Mouse (Mus musculus): ENCODE data around the gene Sec14l3.

DNA sequence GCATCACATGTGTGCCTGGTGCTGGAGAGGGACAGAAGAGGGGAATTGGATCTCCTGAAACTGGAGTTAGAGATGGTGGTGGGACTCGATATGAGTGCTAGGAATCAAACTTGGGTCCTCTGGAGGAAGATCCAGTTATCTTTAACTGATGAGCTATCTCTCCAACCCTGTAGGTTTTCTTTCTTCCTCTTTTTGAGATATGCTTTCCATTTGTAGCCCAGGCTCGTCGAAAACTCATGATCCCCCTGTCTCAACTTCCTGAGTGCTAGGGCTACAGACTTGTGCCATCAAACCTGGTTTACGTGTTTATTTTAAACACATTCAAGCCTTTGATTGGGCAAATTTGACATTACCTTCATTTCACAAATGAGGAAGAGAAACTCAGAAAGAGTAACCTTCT lies 30.5 kb upstream of the Sec14l3 start:
- no peak for TF ChIP-seq CTCF (IDR thresholded peaks at IDR 0.05; ENCODE audit: borderline replicate concordance, insufficient read depth, low read length)
- TF ChIP-seq POLR2A (IDR thresholded peaks at IDR 0.05; ENCODE audit: low read depth, low read length) = no peak
